Comparison of ENCODE assay signal across 8 mouse cellular contexts in genomic region chr8:105900180-105900940, GRCm38 (mm10). TPM values are rescaled to one million over a fixed set of nuclear protein-coding genes. Genes with fewer than 3 reads are reported as not detected.
DNase-seq lines count a peak whose midpoint lies in the region; ATAC-seq lines count a peak whose summit lies in the region.

Gene Pskh1, plus strand, starts transcription at chr8:105900441.

- 0 out of 2 replicates have a peak, but pooled peaks cover 2% of the 10 kb centered on the region for H3K36me3 ChIP-seq in hindbrain, embryonic 14.5 days (replicated peaks; ENCODE audit: control insufficient read depth, insufficient read depth)

- peak within 1 kb of the TSS; percentile 89 for H3K27ac ChIP-seq in hindbrain, embryonic 14.5 days

- under 1% methylated on average over 68 of the region's 68 CpGs for WGBS in hindbrain, embryonic 14.5 days

- peak; percentile 96 for DNase-seq in R1 (ENCODE audit: low read depth, low spot score)
- DNase-seq in cerebellum, postnatal 25 days, result peak; percentile 96
- DNase-seq in frontal cortex, postnatal 25 days (ENCODE audit: low spot score in 2 of 2), result peak; percentile 84 to 91
- peak; percentile 96 for DNase-seq in hindbrain, embryonic 14.5 days (ENCODE audit: low spot score)
- DNase-seq in layer of hippocampus, postnatal 36 days, result peak; percentile 92 to 95
- peak; percentile 94 for DNase-seq in lung, postnatal 36 days
- peak; percentile 96 for DNase-seq in retina, postnatal 1 day
- DNase-seq in urinary bladder, adult 18-20 months (ENCODE audit: low spot score in 2 of 2), result peak; percentile 87 to 92

- H3K9ac ChIP-seq in hindbrain, embryonic 14.5 days, result peak within 1 kb of the TSS; percentile 98

- no peaks in the 10 kb centered on the region for H3K27me3 ChIP-seq in hindbrain, embryonic 14.5 days (ENCODE audit: control insufficient read depth, insufficient read depth, low read length)

- peaks cover 6% of the 10 kb centered on the region; the same call in 1 of the 2 replicates for H3K4me1 ChIP-seq in hindbrain, embryonic 14.5 days (replicated peaks; ENCODE audit: control insufficient read depth, insufficient read depth, low read length)

- H3K9me3 ChIP-seq in hindbrain, embryonic 14.5 days (ENCODE audit: control insufficient read depth, low read length), result no peaks in the 10 kb centered on the region

- H3K4me2 ChIP-seq in hindbrain, embryonic 14.5 days (replicated peaks), result peak within 1 kb of the TSS; percentile 70

- ATAC-seq in hindbrain, embryonic 14.5 days (ENCODE audit: low FRiP score), result peak; percentile 95

- peak within 1 kb of the TSS; percentile 84 for H3K4me3 ChIP-seq in hindbrain, embryonic 14.5 days (replicated peaks; ENCODE audit: low read length)

RNA-seq across cellular contexts. Expression of gene Pskh1, which starts in this region (rescaled TPM):
- polyA plus RNA-seq in hindbrain, embryonic 14.5 days (2014; fragmentation: Nextera tagmentation; extraction: Ambion mirVana), result 8.2 and 11.0 TPM in 2 replicates
- total RNA-seq in layer of hippocampus, postnatal 36 days (2021), result 1 to 10 TPM; 7.7 to 8.3 TPM

Comparison
In these comparisons a context has a peak if more than half of its experiments do, and no peak if none do; other contexts are left out.
1. Peak in every context shown above with its lines: DNase-seq, ATAC-seq, H3K4me3 ChIP-seq and H3K27ac ChIP-seq.